14 mouse cellular contexts compared by ENCODE assay signal in genomic region chr16:4551885-4552284, GRCm38 (mm10). TPM values are rescaled to one million over a fixed set of nuclear protein-coding genes. Genes with fewer than 3 reads are reported as not detected.
DNase-seq lines count a peak whose midpoint lies in the region; ATAC-seq and TF ChIP-seq lines count a peak whose summit lies in the region.
"Had no signal": no experiment of that assay in that cellular context is flagged by ENCODE, and none has a peak within 500 bp of the region (broad histone marks: within the 10 kb centered on the region; RNA-seq: fewer than 3 reads in every experiment).

No protein-coding gene starts in this region.

- no peak overlapping the region; the same call in 1 of the 2 replicates for H3K9ac ChIP-seq in forebrain, embryonic 12.5 days
- no peak overlapping the region for H3K9ac ChIP-seq in lung, postnatal 0 days (replicated peaks; ENCODE audit: low read depth)
- H3K9ac ChIP-seq in limb, embryonic 14.5 days (ENCODE audit: low read depth, low read length, severe bottlenecking) = no peak overlapping the region
- H3K9ac ChIP-seq in stomach, postnatal 0 days (ENCODE audit: low read length) = no peak overlapping the region

- peaks cover 32% of the 10 kb centered on the region for H3K4me1 ChIP-seq in forebrain, embryonic 10.5 days
- peaks cover 12% of the 10 kb centered on the region for H3K4me1 ChIP-seq in forebrain, embryonic 12.5 days
- H3K4me1 ChIP-seq in lung, postnatal 0 days (ENCODE audit: insufficient read depth, low read depth, low read length) = no peaks in the 10 kb centered on the region
- H3K4me1 ChIP-seq in limb, embryonic 14.5 days (ENCODE audit: control insufficient read depth, insufficient read depth, low read length) = peaks cover 34% of the 10 kb centered on the region
- peaks cover 5% of the 10 kb centered on the region for H3K4me1 ChIP-seq in stomach, postnatal 0 days (replicated peaks; ENCODE audit: control insufficient read depth, insufficient read depth)

- TF ChIP-seq POLR2A in limb, embryonic 14.5 days (IDR thresholded peaks at IDR 0.05; ENCODE audit: borderline replicate concordance, extremely low read depth, insufficient read depth, insufficient read length) = no peak

- H3K27me3 ChIP-seq in forebrain, embryonic 10.5 days (ENCODE audit: poor library complexity, severe bottlenecking) = no peaks in the 10 kb centered on the region
- no peaks in the 10 kb centered on the region for H3K27me3 ChIP-seq in forebrain, embryonic 12.5 days
- H3K27me3 ChIP-seq in lung, postnatal 0 days (replicated peaks; ENCODE audit: insufficient read depth, low read length) = no peaks in the 10 kb centered on the region
- no peaks in the 10 kb centered on the region for H3K27me3 ChIP-seq in limb, embryonic 14.5 days (ENCODE audit: control insufficient read depth, insufficient read depth, low read length)
- H3K27me3 ChIP-seq in stomach, postnatal 0 days (ENCODE audit: control insufficient read depth, insufficient read depth, low read length) = no peaks in the 10 kb centered on the region

- TF ChIP-seq CTCF in lung, postnatal 0 days (IDR thresholded peaks at IDR 0.05) = no peak
- no peak for TF ChIP-seq CTCF in stomach, postnatal 0 days (IDR thresholded peaks at IDR 0.05; ENCODE audit: low read depth)

- no peak overlapping the region for H3K4me3 ChIP-seq in forebrain, embryonic 10.5 days
- no peak overlapping the region for H3K4me3 ChIP-seq in forebrain, embryonic 12.5 days (replicated peaks)
- H3K4me3 ChIP-seq in lung, postnatal 0 days (ENCODE audit: low read depth, low read length) = no peak overlapping the region
- no peak overlapping the region for H3K4me3 ChIP-seq in limb, embryonic 14.5 days (replicated peaks; ENCODE audit: low read length)
- no peak overlapping the region for H3K4me3 ChIP-seq in stomach, postnatal 0 days (ENCODE audit: low read depth, low read length)

- H3K36me3 ChIP-seq in forebrain, embryonic 10.5 days (replicated peaks) = peaks cover 79% of the 10 kb centered on the region
- peaks cover 42% of the 10 kb centered on the region for H3K36me3 ChIP-seq in forebrain, embryonic 12.5 days (replicated peaks)
- no peaks in the 10 kb centered on the region for H3K36me3 ChIP-seq in lung, postnatal 0 days (ENCODE audit: insufficient read depth, low read length)
- peaks cover 38% of the 10 kb centered on the region for H3K36me3 ChIP-seq in limb, embryonic 14.5 days (ENCODE audit: control insufficient read depth, insufficient read depth, low read length)
- peaks cover 2% of the 10 kb centered on the region; the same call in 1 of the 2 replicates for H3K36me3 ChIP-seq in stomach, postnatal 0 days (ENCODE audit: control insufficient read depth, insufficient read depth, low read length)

- DNase-seq in forebrain, embryonic 10.5 days (ENCODE audit: extremely low spot score, low spot score) = no peak
- DNase-seq in lung, postnatal 0 days (ENCODE audit: low spot score) = peak; percentile 4
- DNase-seq in lung, adult 18-20 months = no peak
- no peak for DNase-seq in limb, embryonic 14.5 days (ENCODE audit: low spot score)
- DNase-seq in stomach, postnatal 0 days (ENCODE audit: low spot score) = peak; percentile 12
- DNase-seq in right cerebral cortex, postnatal 25 days = no peak
- DNase-seq in retina, postnatal 1 day = no peak
- DNase-seq: cerebellum, adult 11 months; gastrocnemius, postnatal 10 days; heart, postnatal 10 days; kidney, postnatal 36 days; layer of hippocampus, postnatal 36 days; lung, adult 2 months had no signal

- no peak for ATAC-seq in forebrain, embryonic 12.5 days (ENCODE audit: low FRiP score)
- no peak for ATAC-seq in lung, postnatal 0 days
- ATAC-seq in limb, embryonic 14.5 days (ENCODE audit: low FRiP score, low read depth) = no peak
- ATAC-seq in stomach, postnatal 0 days (ENCODE audit: low FRiP score, low TSS enrichment) = no peak

- H3K27ac ChIP-seq in forebrain, embryonic 10.5 days = peak overlapping the region; percentile 57
- H3K27ac ChIP-seq in forebrain, embryonic 12.5 days = no peak overlapping the region
- H3K27ac ChIP-seq in lung, postnatal 0 days (ENCODE audit: low read length) = no peak overlapping the region
- H3K27ac ChIP-seq in limb, embryonic 14.5 days (replicated peaks; ENCODE audit: low read depth, low read length) = peak overlapping the region; percentile 82; the same call in 1 of the 2 replicates
- no peak overlapping the region for H3K27ac ChIP-seq in stomach, postnatal 0 days (replicated peaks)

- WGBS in forebrain, embryonic 10.5 days = 92% methylated on average over 12 of the region's 12 CpGs
- WGBS in forebrain, embryonic 12.5 days = 93% methylated on average over 12 of the region's 12 CpGs
- WGBS in lung, postnatal 0 days = 92% methylated on average over 12 of the region's 12 CpGs
- WGBS in limb, embryonic 14.5 days = 85% methylated on average over 12 of the region's 12 CpGs
- WGBS in stomach, postnatal 0 days = 89% methylated on average over 12 of the region's 12 CpGs

- H3K9me3 ChIP-seq in forebrain, embryonic 10.5 days = no peaks in the 10 kb centered on the region; the same call in 1 of the 2 replicates
- H3K9me3 ChIP-seq in forebrain, embryonic 12.5 days = no peaks in the 10 kb centered on the region
- no peaks in the 10 kb centered on the region for H3K9me3 ChIP-seq in lung, postnatal 0 days (ENCODE audit: low read length)
- no peaks in the 10 kb centered on the region for H3K9me3 ChIP-seq in limb, embryonic 14.5 days (ENCODE audit: control insufficient read depth, low read length)
- no peaks in the 10 kb centered on the region for H3K9me3 ChIP-seq in stomach, postnatal 0 days (ENCODE audit: control insufficient read depth, low read length)

- no peak for TF ChIP-seq EP300 in lung, postnatal 0 days (IDR thresholded peaks at IDR 0.05)
- TF ChIP-seq EP300 in stomach, postnatal 0 days (optimal IDR thresholded peaks at IDR 0.05) = no peak

- H3K4me2 ChIP-seq in forebrain, embryonic 12.5 days = no peak overlapping the region
- H3K4me2 ChIP-seq in lung, postnatal 0 days (replicated peaks; ENCODE audit: low read depth, low read length) = no peak overlapping the region
- no peak overlapping the region for H3K4me2 ChIP-seq in limb, embryonic 14.5 days (replicated peaks; ENCODE audit: low read depth, low read length, severe bottlenecking)
- no peak overlapping the region for H3K4me2 ChIP-seq in stomach, postnatal 0 days (replicated peaks; ENCODE audit: low read depth)

RNA-seq across cellular contexts. Expression of gene Tfap4, which starts 7.8 kb away (rescaled TPM):
- polyA plus RNA-seq in forebrain, embryonic 10.5 days (2016; fragmentation: Nextera tagmentation; extraction: Ambion mirVana) = 32.0 and 37.5 TPM in 2 replicates
- polyA plus RNA-seq in forebrain, embryonic 12.5 days (2016; fragmentation: Nextera tagmentation; extraction: Ambion mirVana) = 20.9 and 22.6 TPM in 2 replicates
- 5.7 and 6.4 TPM in 2 replicates for polyA plus RNA-seq in lung, postnatal 0 days (2015; fragmentation: Nextera tagmentation; extraction: Ambion mirVana)
- 29.9 and 31.5 TPM in 2 replicates for polyA plus RNA-seq in limb, embryonic 14.5 days (2012; rRNA removed)
- polyA plus RNA-seq in limb, embryonic 14.5 days (2014; fragmentation: Nextera tagmentation; extraction: Ambion mirVana) = 19.6 and 22.8 TPM in 2 replicates
- 8.9 and 10.6 TPM in 2 replicates for polyA plus RNA-seq in stomach, postnatal 0 days (2015; fragmentation: Nextera tagmentation; extraction: Ambion mirVana)

RNA-seq across cellular contexts. Expression of gene Srl, which starts 10.3 kb away (rescaled TPM):
- 23.8 and 29.4 TPM in 2 replicates for polyA plus RNA-seq in forebrain, embryonic 10.5 days (2016; fragmentation: Nextera tagmentation; extraction: Ambion mirVana)
- 27.6 and 30.7 TPM in 2 replicates for polyA plus RNA-seq in forebrain, embryonic 12.5 days (2016; fragmentation: Nextera tagmentation; extraction: Ambion mirVana)
- 5.5 and 6.6 TPM in 2 replicates for polyA plus RNA-seq in lung, postnatal 0 days (2015; fragmentation: Nextera tagmentation; extraction: Ambion mirVana)
- 40.7 and 44.2 TPM in 2 replicates for polyA plus RNA-seq in limb, embryonic 14.5 days (2012; rRNA removed)
- 47.3 and 53.7 TPM in 2 replicates for polyA plus RNA-seq in limb, embryonic 14.5 days (2014; fragmentation: Nextera tagmentation; extraction: Ambion mirVana)
- polyA plus RNA-seq in stomach, postnatal 0 days (2015; fragmentation: Nextera tagmentation; extraction: Ambion mirVana) = 2.8 and 3.1 TPM in 2 replicates

RNA-seq across cellular contexts. Expression of gene Glis2, which starts 42.6 kb away (rescaled TPM):
- polyA plus RNA-seq in forebrain, embryonic 10.5 days (2016; fragmentation: Nextera tagmentation; extraction: Ambion mirVana) = 22.5 and 23.2 TPM in 2 replicates
- 22.0 and 26.6 TPM in 2 replicates for polyA plus RNA-seq in forebrain, embryonic 12.5 days (2016; fragmentation: Nextera tagmentation; extraction: Ambion mirVana)
- polyA plus RNA-seq in lung, postnatal 0 days (2015; fragmentation: Nextera tagmentation; extraction: Ambion mirVana) = 20.7 and 26.5 TPM in 2 replicates
- polyA plus RNA-seq in limb, embryonic 14.5 days (2012; rRNA removed) = 83.8 and 110 TPM in 2 replicates
- polyA plus RNA-seq in limb, embryonic 14.5 days (2014; fragmentation: Nextera tagmentation; extraction: Ambion mirVana) = 45.9 and 53.3 TPM in 2 replicates
- polyA plus RNA-seq in stomach, postnatal 0 days (2015; fragmentation: Nextera tagmentation; extraction: Ambion mirVana) = 11.6 and 11.7 TPM in 2 replicates

Comparison
In these comparisons a context has a peak if more than half of its experiments do, and no peak if none do; other contexts are left out.
1. DNase-seq: peak in lung, postnatal 0 days (single experiment) and stomach, postnatal 0 days (single experiment); none in forebrain, embryonic 10.5 days (single experiment), lung, adult 18-20 months (0 of 2), limb, embryonic 14.5 days (single experiment), right cerebral cortex, postnatal 25 days (single experiment) and retina, postnatal 1 day (single experiment).
2. H3K27ac ChIP-seq: peak in forebrain, embryonic 10.5 days (single experiment) and limb, embryonic 14.5 days (single experiment); none in forebrain, embryonic 12.5 days (single experiment), lung, postnatal 0 days (single experiment) and stomach, postnatal 0 days (single experiment).